Mouse (Mus musculus) liver, embryonic 15.5 days (tissue): ENCODE measurements around the gene Ddx58. TPM values are rescaled to one million over a fixed set of nuclear protein-coding genes. Genes with fewer than 3 reads are reported as not detected.

Source experiments
- ATAC-seq: fragments of 200-750 bp; cut with Nextera tagmentation; 2 replicates; pipeline ENCODE4 v1.8.0; 2017; ENCODE audit warnings: moderate number of reproducible peaks, mild to moderate bottlenecking, moderate library complexity; ENCODE audit not compliant: insufficient read depth
- H3K27ac ChIP-seq: fragments of 300-500 bp; sonication (generic); replicated peaks from 2 replicates; pipeline ENCODE4 v1.5.1; 2015; ENCODE audit warnings: mild to moderate bottlenecking, inconsistent platforms
- H3K27me3 ChIP-seq: fragments of 300-500 bp; sonication (generic); 2 replicates; pipeline ENCODE4 v1.6.1; 2015; ENCODE audit warnings: mild to moderate bottlenecking, inconsistent platforms
- H3K36me3 ChIP-seq: fragments of 300-500 bp; sonication (generic); replicated peaks from 2 replicates; pipeline ENCODE4 v1.6.1; 2015; ENCODE audit warnings: moderate library complexity, mild to moderate bottlenecking, inconsistent platforms
- H3K4me1 ChIP-seq: fragments of 300-500 bp; sonication (generic); replicated peaks from 2 replicates; pipeline ENCODE4 v1.6.1; 2015; ENCODE audit warnings: inconsistent platforms
- H3K4me2 ChIP-seq: fragments of 300-500 bp; sonication (generic); 2 replicates; pipeline ENCODE4 v1.6.1; 2015; ENCODE audit warnings: moderate library complexity, mild to moderate bottlenecking, inconsistent platforms
- H3K4me3 ChIP-seq: fragments of 300-500 bp; sonication (generic); replicated peaks from 2 replicates; pipeline ENCODE4 v1.5.1; 2015; ENCODE audit warnings: mild to moderate bottlenecking, inconsistent platforms
- H3K9ac ChIP-seq: fragments of 300-500 bp; sonication (generic); 2 replicates; pipeline ENCODE4 v1.6.1; 2015; ENCODE audit warnings: moderate library complexity, mild to moderate bottlenecking, inconsistent platforms
- H3K9me3 ChIP-seq: fragments of 300-500 bp; sonication (generic); replicated peaks from 2 replicates; pipeline ENCODE4 v1.6.1; 2016; ENCODE audit warnings: inconsistent platforms
- WGBS: fragments of 180-500 bp; shearing (Covaris S2); methylation state at CpG from one replicate; pipeline ENCODE4 v1.1.7; 2015; ENCODE audit warnings: mixed read lengths; ENCODE audit not compliant: insufficient replicate concordance; 5-methylcytosine and 5-hydroxymethylcytosine counted together
- polyA plus RNA-seq: library from polyadenylated mRNA; unstranded; fragments of >200 nt; fragmentation: Nextera tagmentation; extraction: Ambion mirVana; gene quantifications from 2 replicates; pipeline ENCODE4 v1.2.1, GENCODE M21; 2015

Gene Ddx58
- polyA plus RNA-seq, 1 experiment from 2014 or later = 5.0 TPM

GRCm38 (mm10) chr4:40233062-40233664 lies 6.5 kb downstream of the Ddx58 start:
- ATAC-seq = no peak
- no peaks in the 10 kb centered on the region for H3K27me3 ChIP-seq
- H3K36me3 ChIP-seq = no peaks in the 10 kb centered on the region

GRCm38 (mm10) chr4:40229723-40230122 lies 9.9 kb downstream of the Ddx58 start:
- no peak overlapping the region for H3K9ac ChIP-seq
- no peak overlapping the region for H3K4me3 ChIP-seq
- H3K27me3 ChIP-seq = no peaks in the 10 kb centered on the region
- 0 out of 2 replicates have a peak, but pooled peaks cover 3% of the 10 kb centered on the region for H3K36me3 ChIP-seq
- H3K27ac ChIP-seq = no peak overlapping the region
- no peak overlapping the region for H3K4me2 ChIP-seq
- ATAC-seq = no peak
- WGBS = 80% methylated on average over 6 of the region's 6 CpGs
- H3K9me3 ChIP-seq = no peaks in the 10 kb centered on the region
- no peaks in the 10 kb centered on the region for H3K4me1 ChIP-seq

More at GRCm38 (mm10) chr4:40233062-40233664, 6.5 kb downstream of the Ddx58 start:
- Histone ChIP-seq H3K4me3 (no peak overlapping the region), H3K4me2 (no peak overlapping the region), H3K27ac (no peak overlapping the region), H3K4me1 (no peaks in the 10 kb centered on the region), H3K9me3 (no peaks in the 10 kb centered on the region), H3K9ac (no peak overlapping the region)
- 56% methylated on average over 7 of the region's 7 CpGs for WGBS

GRCm38 (mm10) chr4:40227886-40228285 lies 11.7 kb downstream of the Ddx58 start:
- Histone ChIP-seq H3K9me3 (no peaks in the 10 kb centered on the region), H3K9ac (no peak overlapping the region), H3K4me1 (no peaks in the 10 kb centered on the region), H3K27ac (no peak overlapping the region), H3K4me2 (no peak overlapping the region), H3K27me3 (no peaks in the 10 kb centered on the region), H3K4me3 (no peak overlapping the region), H3K36me3 (0 out of 2 replicates have a peak, but pooled peaks cover 6% of the 10 kb centered on the region)
- no peak for ATAC-seq
- WGBS = 75% methylated on average over 7 of the region's 7 CpGs

- no peak for ATAC-seq
- H3K36me3 ChIP-seq = 0 out of 2 replicates have a peak, but pooled peaks cover 7% of the 10 kb centered on the region
- H3K27ac ChIP-seq = no peak overlapping the region
- no peaks in the 10 kb centered on the region for H3K27me3 ChIP-seq
- no peak overlapping the region for H3K4me3 ChIP-seq
- no peak overlapping the region for H3K4me2 ChIP-seq
- no peaks in the 10 kb centered on the region for H3K9me3 ChIP-seq
- H3K9ac ChIP-seq = no peak overlapping the region
- no peaks in the 10 kb centered on the region for H3K4me1 ChIP-seq
- 75% methylated on average over 11 of the region's 11 CpGs for WGBS
These were observed 12.5 kb downstream of the Ddx58 start for GRCm38 (mm10) chr4:40227131-40227530.

- no peaks in the 10 kb centered on the region for H3K27me3 ChIP-seq
- H3K36me3 ChIP-seq = 0 out of 2 replicates have a peak, but pooled peaks cover 7% of the 10 kb centered on the region
- H3K27ac ChIP-seq = no peak overlapping the region
- 66% methylated on average over 5 of the region's 5 CpGs for WGBS
- no peak overlapping the region for H3K9ac ChIP-seq
- H3K9me3 ChIP-seq = no peaks in the 10 kb centered on the region
- no peak overlapping the region for H3K4me2 ChIP-seq
- no peaks in the 10 kb centered on the region for H3K4me1 ChIP-seq
- ATAC-seq = no peak
- no peak overlapping the region for H3K4me3 ChIP-seq
These were observed 13.5 kb downstream of the Ddx58 start for GRCm38 (mm10) chr4:40226095-40226494.

- Histone ChIP-seq H3K4me2 (no peak overlapping the region), H3K9ac (no peak overlapping the region), H3K36me3 (peaks cover 8% of the 10 kb centered on the region; the same call in 1 of the 2 replicates), H3K27me3 (no peaks in the 10 kb centered on the region), H3K4me3 (no peak overlapping the region), H3K27ac (no peak overlapping the region), H3K4me1 (no peaks in the 10 kb centered on the region), H3K9me3 (no peaks in the 10 kb centered on the region)
- no peak for ATAC-seq
- 54% methylated on average over 21 of the region's 21 CpGs for WGBS
These were observed 17.6 kb downstream of the Ddx58 start for GRCm38 (mm10) chr4:40221876-40222585.

GRCm38 (mm10) chr4:40221004-40221760 lies 18.4 kb downstream of the Ddx58 start:
- no peaks in the 10 kb centered on the region for H3K27me3 ChIP-seq
- peak; percentile 63 for ATAC-seq
- 35% methylated on average over 14 of the region's 14 CpGs for WGBS
- H3K27ac ChIP-seq = no peak overlapping the region
- H3K9ac ChIP-seq = no peak overlapping the region
- H3K9me3 ChIP-seq = no peaks in the 10 kb centered on the region
- peaks cover 11% of the 10 kb centered on the region; the same call in 1 of the 2 replicates for H3K36me3 ChIP-seq
- H3K4me1 ChIP-seq = no peaks in the 10 kb centered on the region
- no peak overlapping the region; the same call in 1 of the 2 replicates for H3K4me2 ChIP-seq
- H3K4me3 ChIP-seq = no peak overlapping the region

- WGBS = 40% methylated on average over 12 of the region's 12 CpGs
- Histone ChIP-seq H3K36me3 (peaks cover 11% of the 10 kb centered on the region; the same call in 1 of the 2 replicates), H3K4me2 (no peak overlapping the region), H3K27me3 (no peaks in the 10 kb centered on the region), H3K4me1 (no peaks in the 10 kb centered on the region), H3K27ac (no peak overlapping the region), H3K4me3 (no peak overlapping the region), H3K9me3 (no peaks in the 10 kb centered on the region), H3K9ac (no peak overlapping the region)
- no peak for ATAC-seq
These were observed 19.2 kb downstream of the Ddx58 start for GRCm38 (mm10) chr4:40220437-40220836.

GRCm38 (mm10) chr4:40218382-40218781 lies 21.2 kb downstream of the Ddx58 start:
- Histone ChIP-seq H3K4me2 (no peak overlapping the region), H3K36me3 (peaks cover 11% of the 10 kb centered on the region; the same call in 1 of the 2 replicates), H3K4me1 (no peaks in the 10 kb centered on the region), H3K9me3 (no peaks in the 10 kb centered on the region), H3K27me3 (no peaks in the 10 kb centered on the region), H3K9ac (no peak overlapping the region), H3K4me3 (no peak overlapping the region), H3K27ac (no peak overlapping the region)
- WGBS = 53% methylated on average over 7 of the region's 7 CpGs
- no peak for ATAC-seq

- Histone ChIP-seq H3K27me3 (no peaks in the 10 kb centered on the region), H3K4me1 (no peaks in the 10 kb centered on the region), H3K9ac (no peak overlapping the region), H3K4me3 (no peak overlapping the region), H3K4me2 (no peak overlapping the region), H3K9me3 (no peaks in the 10 kb centered on the region), H3K36me3 (peaks cover 9% of the 10 kb centered on the region; the same call in 1 of the 2 replicates), H3K27ac (no peak overlapping the region)
- 43% methylated on average over 3 of the region's 3 CpGs for WGBS
- ATAC-seq = no peak
These were observed 21.7 kb downstream of the Ddx58 start for GRCm38 (mm10) chr4:40217910-40218309.

GRCm38 (mm10) chr4:40212177-40212576 lies 27.5 kb downstream of the Ddx58 start:
- Histone ChIP-seq H3K9me3 (no peaks in the 10 kb centered on the region), H3K9ac (no peak overlapping the region), H3K27ac (no peak overlapping the region), H3K4me2 (no peak overlapping the region), H3K27me3 (no peaks in the 10 kb centered on the region), H3K36me3 (peaks cover 18% of the 10 kb centered on the region; the same call in 1 of the 2 replicates), H3K4me3 (no peak overlapping the region), H3K4me1 (no peaks in the 10 kb centered on the region)
- ATAC-seq = no peak
- 56% methylated on average over 4 of the region's 6 CpGs for WGBS
